Mouse (Mus musculus): ENCODE results near the gene Rfc2. TPM values are rescaled to one million over a fixed set of nuclear protein-coding genes. Genes with fewer than 3 reads are reported as not detected.

Gene Rfc2
- polyA plus RNA-seq, 1 experiment = 133 TPM

GRCm38 (mm10) chr5:134551233-134552109 lies 29.7 kb upstream of the Rfc2 start:
- 4% methylated on average over 52 of the region's 52 CpGs for WGBS

GRCm38 (mm10) chr5:134552110-134552972 lies 28.8 kb upstream of the Rfc2 start, which contains the start of gene Clip2:
Gene Clip2, minus strand, starts transcription at chr5:134552434.
- Histone ChIP-seq H3K4me1 (replicated peaks; ENCODE audit: control insufficient read depth, insufficient read depth, low read length) (peaks cover 16% of the 10 kb centered on the region), H3K27ac (ENCODE audit: control insufficient read depth, insufficient read depth, low read length) (peak within 1 kb of the TSS; percentile 10; the same call in 1 of the 2 replicates), H3K4me3 (ENCODE audit: control insufficient read depth, insufficient read depth, low read length) (peak within 1 kb of the TSS; percentile 81), H3K36me3 (ENCODE audit: control insufficient read depth, insufficient read depth, low read length) (no peaks in the 10 kb centered on the region), H3K27me3 (ENCODE audit: control insufficient read depth, insufficient read depth, low read length) (no peaks in the 10 kb centered on the region)
- DNase-seq = peak; percentile 86
- TF ChIP-seq POLR2A (IDR thresholded peaks at IDR 0.05; ENCODE audit: control insufficient read depth, extremely low read depth, insufficient read depth, low read length, poor library complexity) = peak; percentile 52
- no peak for TF ChIP-seq CTCF (IDR thresholded peaks at IDR 0.05; ENCODE audit: borderline replicate concordance, control insufficient read depth, extremely low read depth, insufficient read depth, low read length, poor library complexity)
- 6% methylated on average over 59 of the region's 61 CpGs for WGBS

More at GRCm38 (mm10) chr5:134551233-134552109, 29.7 kb upstream of the Rfc2 start:
- no peaks in the 10 kb centered on the region for H3K27me3 ChIP-seq (ENCODE audit: control insufficient read depth, insufficient read depth, low read length)
- H3K4me3 ChIP-seq (ENCODE audit: control insufficient read depth, insufficient read depth, low read length) = peak overlapping the region; percentile 81
- H3K36me3 ChIP-seq (ENCODE audit: control insufficient read depth, insufficient read depth, low read length) = no peaks in the 10 kb centered on the region
- DNase-seq = peak; percentile 56
- no peak for TF ChIP-seq CTCF (IDR thresholded peaks at IDR 0.05; ENCODE audit: borderline replicate concordance, control insufficient read depth, extremely low read depth, insufficient read depth, low read length, poor library complexity)
- no peak for TF ChIP-seq POLR2A (IDR thresholded peaks at IDR 0.05; ENCODE audit: control insufficient read depth, extremely low read depth, insufficient read depth, low read length, poor library complexity)
- 0 out of 2 replicates have a peak overlapping the region, but pooled peaks have one; percentile 10 for H3K27ac ChIP-seq (ENCODE audit: control insufficient read depth, insufficient read depth, low read length)
- peaks cover 16% of the 10 kb centered on the region for H3K4me1 ChIP-seq (replicated peaks; ENCODE audit: control insufficient read depth, insufficient read depth, low read length)

- no peaks in the 10 kb centered on the region for H3K36me3 ChIP-seq (ENCODE audit: control insufficient read depth, insufficient read depth, low read length)
- no peak overlapping the region for H3K4me3 ChIP-seq (ENCODE audit: control insufficient read depth, insufficient read depth, low read length)
- 90% methylated on average over 5 of the region's 5 CpGs for WGBS
- DNase-seq = no peak
- TF ChIP-seq CTCF (IDR thresholded peaks at IDR 0.05; ENCODE audit: borderline replicate concordance, control insufficient read depth, extremely low read depth, insufficient read depth, low read length, poor library complexity) (no peak), POLR2A (IDR thresholded peaks at IDR 0.05; ENCODE audit: control insufficient read depth, extremely low read depth, insufficient read depth, low read length, poor library complexity) (no peak)
- no peaks in the 10 kb centered on the region for H3K27me3 ChIP-seq (ENCODE audit: control insufficient read depth, insufficient read depth, low read length)
- H3K27ac ChIP-seq (ENCODE audit: control insufficient read depth, insufficient read depth, low read length) = no peak overlapping the region
- peaks cover 18% of the 10 kb centered on the region for H3K4me1 ChIP-seq (replicated peaks; ENCODE audit: control insufficient read depth, insufficient read depth, low read length)
These were observed 27.1 kb upstream of the Rfc2 start for GRCm38 (mm10) chr5:134553951-134554546.

GRCm38 (mm10) chr5:134555463-134556164 lies 25.6 kb upstream of the Rfc2 start:
- Histone ChIP-seq H3K27me3 (ENCODE audit: control insufficient read depth, insufficient read depth, low read length) (no peaks in the 10 kb centered on the region), H3K27ac (ENCODE audit: control insufficient read depth, insufficient read depth, low read length) (no peak overlapping the region), H3K4me3 (ENCODE audit: control insufficient read depth, insufficient read depth, low read length) (no peak overlapping the region), H3K36me3 (ENCODE audit: control insufficient read depth, insufficient read depth, low read length) (no peaks in the 10 kb centered on the region), H3K4me1 (replicated peaks; ENCODE audit: control insufficient read depth, insufficient read depth, low read length) (peaks cover 15% of the 10 kb centered on the region)
- WGBS = 27% methylated on average over 20 of the region's 20 CpGs
- no peak for TF ChIP-seq CTCF (IDR thresholded peaks at IDR 0.05; ENCODE audit: borderline replicate concordance, control insufficient read depth, extremely low read depth, insufficient read depth, low read length, poor library complexity)
- no peak for TF ChIP-seq POLR2A (IDR thresholded peaks at IDR 0.05; ENCODE audit: control insufficient read depth, extremely low read depth, insufficient read depth, low read length, poor library complexity)
- DNase-seq = peak; percentile 35

- WGBS = 94% methylated on average over 7 of the region's 7 CpGs
- Histone ChIP-seq H3K4me1 (replicated peaks; ENCODE audit: control insufficient read depth, insufficient read depth, low read length) (0 out of 2 replicates have a peak, but pooled peaks cover 3% of the 10 kb centered on the region), H3K27ac (ENCODE audit: control insufficient read depth, insufficient read depth, low read length) (no peak within 1 kb of the TSS), H3K36me3 (ENCODE audit: control insufficient read depth, insufficient read depth, low read length) (no peaks in the 10 kb centered on the region), H3K27me3 (ENCODE audit: control insufficient read depth, insufficient read depth, low read length) (no peaks in the 10 kb centered on the region), H3K4me3 (ENCODE audit: control insufficient read depth, insufficient read depth, low read length) (no peak within 1 kb of the TSS)
- TF ChIP-seq POLR2A (IDR thresholded peaks at IDR 0.05; ENCODE audit: control insufficient read depth, extremely low read depth, insufficient read depth, low read length, poor library complexity) (no peak), CTCF (IDR thresholded peaks at IDR 0.05; ENCODE audit: borderline replicate concordance, control insufficient read depth, extremely low read depth, insufficient read depth, low read length, poor library complexity) (no peak)
- no peak for DNase-seq
These were observed 21.1 kb upstream of the Rfc2 start, which contains the start of gene Syna for GRCm38 (mm10) chr5:134560071-134560449. Gene Syna, minus strand, starts transcription at chr5:134560171.
